Mouse (Mus musculus): ENCODE data around the gene Tdg.
"Not testable (repeated sequence)": the region's sequence is repeated elsewhere in the genome, so short reads cannot be mapped to it uniquely, and the experiment has no call there.

Tdg gene

DNA sequence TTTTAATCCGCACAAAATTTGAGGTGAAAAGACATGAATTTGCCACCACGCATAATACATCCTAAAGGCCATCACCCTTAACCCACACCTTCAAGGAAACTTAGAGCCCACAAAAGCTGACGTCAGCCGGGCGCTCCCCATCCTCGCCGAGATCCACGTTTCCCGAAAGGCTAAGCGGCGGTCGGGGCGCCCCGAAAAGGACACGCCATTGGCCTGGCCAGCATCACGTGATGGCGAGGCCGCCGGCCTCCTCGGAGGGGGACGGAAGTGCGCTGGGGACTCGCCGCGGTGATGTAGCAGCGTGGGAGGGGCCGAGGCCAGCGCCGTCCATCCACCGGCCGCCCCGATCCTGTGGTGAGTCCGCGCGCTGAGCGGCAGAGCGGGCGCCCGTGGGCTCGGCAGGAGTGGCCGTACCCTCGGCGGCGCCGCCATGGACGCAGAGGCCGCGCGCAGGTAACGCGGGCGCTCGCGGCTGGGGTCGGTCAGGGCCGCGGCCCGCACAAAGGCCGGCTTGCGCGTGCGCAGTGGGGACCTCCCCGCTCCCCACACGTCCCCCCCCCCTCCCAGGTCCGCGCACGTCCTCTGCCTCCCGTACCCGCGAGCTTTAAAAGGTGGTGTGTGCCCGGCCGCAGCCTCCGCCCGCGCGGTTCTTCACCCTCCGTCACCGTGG, at the start of gene Tdg:
TSS of gene Tdg (plus strand) at position 243 of the 670 bp plus-strand sequence.
- DNase-seq (ENCODE audit: low spot score in 2 of 2): peak; percentile 85 to 89

DNA sequence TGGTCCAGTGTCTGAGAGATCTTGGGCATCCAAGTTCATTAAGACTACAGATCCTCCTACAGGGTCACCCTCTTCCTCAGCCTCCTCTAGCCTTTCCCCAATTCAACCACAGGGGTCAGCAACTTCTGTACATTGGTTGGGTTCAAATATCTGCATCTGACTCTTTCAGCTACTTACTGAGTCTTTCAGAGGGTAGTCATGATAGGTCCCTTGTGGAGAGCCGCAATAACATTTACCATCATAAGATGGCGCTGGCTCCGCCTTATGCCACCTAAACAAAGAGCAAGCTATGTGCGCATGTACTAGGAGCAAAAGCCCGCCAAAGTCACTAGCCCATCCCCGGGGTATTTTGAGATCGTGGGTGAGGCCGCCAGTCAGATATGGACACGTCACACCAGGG, 40.0 kb upstream of the Tdg start:
- not testable (repeated sequence) for DNase-seq (ENCODE audit: low spot score in 2 of 2)

DNA sequence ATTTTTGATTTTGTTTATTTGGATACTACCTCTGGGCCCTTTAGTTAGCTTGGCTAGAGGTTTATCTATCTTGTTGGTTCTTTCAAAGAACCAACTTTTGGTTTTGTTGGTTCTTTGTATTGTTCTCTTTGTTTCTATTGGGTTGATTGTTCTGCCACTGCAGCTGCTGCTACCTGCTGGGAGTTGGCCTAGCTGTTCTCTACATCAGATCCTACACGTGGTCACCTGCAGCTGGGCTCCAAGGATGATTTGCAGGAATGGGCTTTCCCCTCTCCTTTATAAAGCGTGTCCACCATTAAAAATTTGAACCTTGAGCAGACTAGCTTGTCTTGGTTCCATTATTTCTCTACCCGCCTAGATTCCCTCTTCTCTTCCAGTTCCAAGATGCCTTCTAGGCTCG, 35.2 kb upstream of the Tdg start:
- not testable (repeated sequence) for DNase-seq (ENCODE audit: low spot score in 2 of 2)

DNA sequence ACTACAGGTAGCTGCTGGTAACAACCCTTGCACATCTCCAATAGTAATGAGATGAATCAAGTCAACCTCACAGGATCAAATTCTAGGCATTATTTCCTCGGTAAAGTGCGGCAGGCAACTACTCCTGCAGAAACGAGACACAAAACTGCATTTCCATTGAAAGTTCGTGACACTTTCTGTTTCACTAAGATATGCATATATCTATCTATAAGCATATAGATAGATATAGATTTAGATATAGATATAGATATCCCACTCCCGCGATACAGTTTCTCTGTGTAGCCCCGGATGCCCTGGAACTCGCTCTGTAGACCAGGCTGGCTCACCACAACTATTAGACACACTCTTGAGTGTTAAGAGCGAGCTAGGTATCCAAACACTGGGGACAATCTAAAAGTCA, 7.4 kb upstream of the Tdg start:
- DNase-seq (ENCODE audit: low spot score in 2 of 2): no peak

DNA sequence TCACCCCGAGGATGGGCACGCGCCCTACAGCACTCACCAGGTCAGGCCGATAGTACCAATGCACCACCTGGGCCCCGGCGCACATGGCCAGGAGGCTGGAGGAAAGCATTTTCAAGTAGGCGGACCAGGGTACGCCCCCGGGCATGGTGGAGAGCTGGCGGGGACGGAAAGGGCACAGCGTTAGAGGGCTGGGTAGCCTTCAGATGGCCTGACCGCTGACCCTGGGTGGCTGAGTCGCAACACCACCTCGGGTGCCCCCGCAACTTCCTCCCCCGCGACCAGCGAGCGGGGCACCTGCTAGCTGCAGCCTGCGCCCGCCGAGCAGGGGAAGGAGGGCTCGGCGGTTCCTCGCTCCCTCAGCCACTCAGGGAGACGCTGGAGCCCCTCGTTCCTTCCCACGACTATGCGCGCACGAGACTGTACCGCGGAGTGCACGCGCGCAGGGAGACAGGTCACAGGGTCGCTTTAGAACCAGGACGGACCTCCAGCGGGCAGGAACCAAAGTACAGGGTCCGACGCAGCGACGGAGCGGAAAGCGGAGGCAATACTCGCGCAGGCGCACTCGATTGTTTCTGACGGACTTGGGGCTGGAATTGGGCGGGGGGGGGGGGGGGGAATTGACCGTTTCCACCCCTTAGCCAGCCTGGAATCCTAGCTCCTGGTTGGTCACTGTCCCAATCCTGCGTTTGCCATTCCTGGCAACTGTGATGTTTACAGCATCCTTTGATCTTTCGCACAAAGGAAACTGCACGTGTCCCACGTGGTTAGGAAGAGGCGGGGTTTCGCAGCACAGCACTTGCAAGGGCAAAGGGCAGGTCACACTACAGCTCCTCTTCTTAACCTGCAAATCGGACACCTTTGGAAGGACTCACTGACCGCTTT, 6.7 kb upstream of the Tdg start, which contains the start of gene 1190007I07Rik:
TSS of gene 1190007I07Rik (minus strand) at position 558 of the 882 bp plus-strand sequence.
- peak; percentile 70 to 71 for DNase-seq (ENCODE audit: low spot score in 2 of 2)

DNA sequence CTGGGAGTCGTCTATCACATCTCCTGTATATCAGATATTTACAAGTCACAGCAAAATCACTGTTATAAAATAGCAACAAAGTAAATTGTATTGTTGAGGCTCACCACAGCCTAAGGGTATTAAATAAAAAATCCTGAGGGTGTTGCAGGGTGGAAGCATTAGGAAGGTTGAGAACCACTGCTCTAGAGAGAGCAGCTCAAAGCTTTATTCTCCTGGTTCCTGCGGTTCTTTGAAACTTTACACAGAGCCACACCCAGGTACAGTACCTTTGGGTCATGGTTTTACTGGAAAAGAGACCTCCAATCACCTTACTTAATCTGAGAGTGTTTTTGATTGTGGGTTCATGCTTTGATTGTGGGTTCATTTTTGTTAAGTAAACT, 6.1 kb upstream of the Tdg start:
- not testable (repeated sequence) for DNase-seq (ENCODE audit: low spot score in 2 of 2)

DNA sequence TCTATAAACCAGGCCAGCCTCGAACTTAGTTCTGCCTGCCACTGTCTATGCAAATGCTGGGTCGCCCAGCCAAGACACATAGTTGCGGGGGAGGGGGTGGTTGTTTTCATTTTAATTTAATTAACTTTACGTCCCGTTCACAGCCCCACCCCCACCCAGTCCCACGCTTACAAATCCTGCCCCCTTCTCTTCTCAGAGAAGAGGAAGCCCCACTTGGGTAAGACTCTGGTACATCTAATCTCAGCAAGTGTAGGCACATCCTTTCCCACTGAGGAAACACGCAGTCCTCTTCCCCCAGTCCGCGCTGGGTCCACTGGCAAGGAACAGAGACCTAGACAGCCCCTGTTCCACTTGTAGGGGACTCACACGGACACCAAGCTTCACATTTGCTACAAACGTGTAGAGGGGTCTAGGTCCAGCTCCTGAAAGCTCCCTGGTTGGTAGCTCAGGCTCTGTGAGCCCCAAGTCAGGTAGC, 480 bp upstream of the Tdg start:
- no peak for DNase-seq (ENCODE audit: low spot score in 2 of 2)

DNA sequence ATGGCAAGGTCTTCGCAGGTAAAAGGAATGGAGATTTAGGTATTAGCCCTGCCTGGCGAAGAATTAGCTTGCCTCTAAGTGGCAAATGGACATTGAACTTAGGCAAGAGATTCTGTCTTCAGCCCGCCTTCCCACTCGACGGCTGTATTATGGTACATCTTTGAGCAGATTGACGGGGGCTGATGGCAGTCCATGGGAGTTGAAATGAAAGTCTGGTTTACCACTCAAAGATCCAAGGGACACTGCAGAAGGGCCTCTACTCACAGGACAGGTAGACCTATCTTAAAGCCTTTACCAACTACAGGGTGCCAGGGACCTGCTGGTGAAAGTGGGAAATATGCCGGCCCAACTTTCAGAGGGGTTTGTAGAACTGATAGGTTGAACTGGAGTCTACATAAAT, 869 bp downstream of the Tdg start:
- DNase-seq (ENCODE audit: low spot score in 2 of 2): no peak

DNA sequence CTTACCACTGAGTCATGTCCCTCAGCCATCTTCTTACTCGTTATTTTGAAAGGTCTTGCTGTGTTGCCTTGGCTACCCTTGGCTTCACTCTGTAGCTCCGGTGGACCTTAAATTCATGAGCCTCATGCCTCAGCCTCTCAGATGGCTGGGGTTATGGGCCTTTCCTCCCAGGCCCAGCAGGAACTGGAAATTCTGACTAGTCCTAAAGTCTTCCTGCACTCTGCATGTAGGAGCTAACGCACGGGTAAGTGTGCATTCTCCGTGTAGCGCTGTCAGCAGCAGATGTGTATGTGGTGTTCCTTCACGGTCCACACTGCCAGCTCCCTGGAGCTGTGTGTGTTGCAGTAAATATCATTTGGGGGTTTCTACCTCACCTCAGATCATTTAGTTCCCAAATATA, 1.5 kb downstream of the Tdg start:
- no peak for DNase-seq (ENCODE audit: low spot score in 2 of 2)

DNA sequence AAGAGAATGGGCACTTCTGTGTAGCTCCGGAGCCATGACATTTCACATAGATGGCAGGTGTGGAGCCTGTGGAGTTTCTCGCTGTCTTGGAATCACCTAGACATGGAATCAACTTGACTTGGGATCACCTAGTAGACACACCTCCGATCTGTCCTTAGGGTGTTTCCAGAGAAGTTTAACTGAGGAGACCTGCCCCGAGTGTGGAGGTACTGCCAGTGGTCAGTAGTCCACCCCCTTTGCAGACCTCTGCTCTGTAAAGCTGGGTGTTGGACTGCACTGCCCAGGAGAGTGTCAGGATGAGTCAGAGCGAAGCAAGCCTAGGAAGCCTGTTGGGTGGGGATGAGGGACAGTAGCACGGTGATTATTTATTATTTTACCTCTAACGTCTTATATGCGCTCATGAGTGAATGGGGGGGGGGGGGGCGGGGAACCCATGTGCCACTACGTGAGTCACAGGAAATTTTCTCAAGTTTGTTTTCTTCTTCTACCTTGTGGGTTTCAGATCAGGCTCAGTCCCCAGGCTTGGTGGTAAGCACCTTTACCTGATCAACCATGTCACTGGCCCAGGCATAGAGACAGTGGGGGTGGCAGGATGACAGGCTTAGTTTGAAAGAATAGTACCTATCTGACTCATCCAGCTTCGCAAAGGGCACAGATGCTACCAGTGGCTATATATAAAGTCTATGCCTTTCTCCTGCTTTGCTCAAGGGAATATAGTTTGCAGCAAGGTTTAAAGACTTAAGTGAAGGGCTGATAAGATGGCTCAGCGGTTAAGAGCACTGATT, 3.1 kb downstream of the Tdg start:
- DNase-seq (ENCODE audit: low spot score in 2 of 2): no peak

DNA sequence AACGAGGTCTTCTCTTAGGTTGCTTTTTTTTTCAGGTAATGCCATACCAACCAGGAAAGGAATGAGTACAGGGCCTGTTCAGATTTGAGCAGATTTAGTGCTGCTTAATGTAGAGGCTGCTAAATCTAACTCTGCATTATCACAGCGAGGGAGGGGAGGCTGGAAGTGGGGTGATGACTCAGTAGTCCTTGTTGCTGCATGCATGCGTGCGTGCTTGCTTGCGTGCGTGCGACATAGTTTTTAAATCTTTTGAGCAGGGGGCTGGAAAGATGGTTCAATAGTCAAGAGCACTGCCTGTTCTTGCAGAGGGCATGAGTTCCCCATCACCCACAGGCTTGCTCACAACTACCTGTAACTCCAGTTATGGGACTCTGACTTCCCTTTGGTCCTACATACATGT, 4.7 kb downstream of the Tdg start:
- DNase-seq (ENCODE audit: low spot score in 2 of 2): peak in 1 of 2 experiments; percentile 51

DNA sequence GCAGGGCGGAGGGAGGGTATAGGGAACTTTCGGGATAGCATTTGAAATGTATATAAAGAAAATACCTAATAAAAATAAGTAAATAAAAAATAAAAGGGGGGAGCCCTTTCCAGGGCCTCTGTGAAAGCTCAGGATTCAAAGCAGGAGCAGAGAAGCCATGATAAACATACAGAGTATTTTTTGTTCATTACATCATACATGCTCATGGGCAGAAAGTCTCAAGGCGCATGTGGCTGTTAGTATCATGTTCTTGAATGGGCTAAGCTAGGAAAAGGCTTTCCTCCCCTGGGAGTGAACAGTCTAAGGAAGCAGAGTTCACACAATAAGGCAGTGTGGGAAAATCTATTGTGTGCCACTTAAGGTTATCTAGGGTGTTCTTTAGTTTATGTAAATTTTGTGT, 6.7 kb downstream of the Tdg start:
- DNase-seq (ENCODE audit: low spot score in 2 of 2): no peak

DNA sequence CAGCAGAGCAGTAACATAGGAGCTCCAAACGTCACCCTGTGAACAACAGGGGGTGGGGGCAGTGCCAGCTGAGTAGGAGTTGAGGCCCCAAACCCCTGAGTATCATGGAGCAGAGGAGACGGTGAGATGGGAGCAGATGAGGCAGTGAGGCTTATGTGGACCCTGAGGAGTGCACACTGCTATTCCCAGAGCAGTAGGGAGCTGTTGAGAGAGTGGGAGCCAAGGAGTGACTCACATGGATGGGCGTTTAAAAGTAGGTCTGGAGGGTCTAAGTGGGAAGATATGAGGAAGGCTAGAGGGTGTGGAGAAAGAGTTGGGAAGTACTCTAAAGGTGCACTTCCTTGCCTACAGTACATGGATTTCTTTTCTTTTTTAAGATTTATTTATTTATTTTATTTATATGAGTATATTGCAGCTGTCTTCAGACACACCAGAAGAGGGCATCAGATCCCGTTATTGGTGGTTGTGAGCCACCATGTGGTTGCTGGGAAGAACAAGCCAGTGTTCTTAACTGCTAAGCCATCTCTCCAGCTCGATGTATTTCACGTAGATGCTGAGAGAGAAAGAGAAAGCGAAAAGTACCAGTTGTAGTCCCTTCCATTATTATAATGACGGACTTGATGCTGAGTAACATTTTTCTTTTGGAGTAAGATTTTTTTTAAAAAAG, 9.5 kb downstream of the Tdg start:
- no peak for DNase-seq (ENCODE audit: low spot score in 2 of 2)

DNA sequence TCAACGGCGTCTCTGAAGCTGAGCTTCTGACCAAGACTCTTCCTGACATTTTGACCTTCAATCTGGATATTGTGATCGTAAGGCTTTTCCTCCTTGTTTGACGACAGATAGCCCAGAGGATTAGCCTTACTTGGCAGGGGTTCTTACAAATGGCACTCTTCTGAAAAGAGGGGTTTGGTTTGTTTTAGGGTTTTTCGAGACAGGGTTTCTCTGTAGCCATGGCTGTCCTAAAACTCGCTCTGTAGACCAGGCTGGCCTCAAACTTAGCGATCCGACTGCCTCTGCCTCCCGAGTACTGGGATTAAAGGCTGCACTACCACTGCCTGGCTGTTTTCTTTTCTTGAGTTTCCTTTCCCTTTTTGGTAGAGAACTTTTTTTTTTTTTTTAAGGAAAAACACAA, 11.9 kb downstream of the Tdg start:
- no peak for DNase-seq (ENCODE audit: low spot score in 2 of 2)

DNA sequence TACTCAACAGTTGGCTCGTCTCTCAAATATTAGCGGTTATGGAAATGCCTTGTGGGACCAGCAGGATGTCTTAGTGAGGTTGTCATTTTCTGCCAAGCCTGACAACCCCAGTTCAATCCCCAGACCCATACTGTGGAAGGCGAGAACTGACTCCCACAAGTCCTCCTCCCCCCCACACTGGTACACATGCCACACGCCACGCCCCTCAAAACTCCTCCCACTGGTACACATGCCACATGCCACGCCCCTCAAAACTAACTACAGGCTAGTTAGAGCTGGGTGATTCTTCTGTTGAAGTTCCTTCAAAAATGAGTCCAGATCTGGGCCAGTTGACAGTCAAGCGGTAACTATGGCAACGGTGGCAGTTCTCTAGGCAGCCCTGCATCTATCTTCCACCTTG, 16.5 kb downstream of the Tdg start:
- no peak for DNase-seq (ENCODE audit: low spot score in 2 of 2)

DNA sequence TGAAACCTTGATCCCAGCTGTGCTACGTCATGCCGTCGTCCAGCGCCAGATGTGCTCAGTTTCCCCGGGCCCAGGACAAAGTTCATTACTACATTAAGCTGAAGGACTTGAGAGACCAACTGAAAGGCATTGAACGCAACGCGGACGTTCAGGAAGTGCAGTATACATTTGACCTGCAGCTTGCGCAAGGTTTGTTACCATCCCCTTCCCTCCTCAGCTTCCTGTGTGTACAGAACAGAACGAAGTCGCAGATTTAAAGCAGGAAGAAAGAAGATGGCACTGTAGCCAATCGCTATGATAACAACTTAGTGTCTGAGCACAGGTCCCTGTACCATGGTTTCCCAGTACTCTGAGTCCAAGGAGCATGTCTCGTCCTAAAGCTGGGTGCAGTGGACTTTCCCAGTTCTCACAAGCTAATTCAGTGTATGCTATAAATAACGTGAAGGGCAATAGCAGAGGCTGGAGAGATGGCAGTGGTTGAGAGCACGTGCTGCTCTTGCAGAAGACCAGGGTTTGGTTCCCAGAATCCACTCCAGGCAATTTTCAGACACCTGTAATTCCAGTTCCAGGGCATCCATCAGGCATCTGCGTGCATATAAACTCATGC, 17.7 kb downstream of the Tdg start:
- no peak for DNase-seq (ENCODE audit: low spot score in 2 of 2)

DNA sequence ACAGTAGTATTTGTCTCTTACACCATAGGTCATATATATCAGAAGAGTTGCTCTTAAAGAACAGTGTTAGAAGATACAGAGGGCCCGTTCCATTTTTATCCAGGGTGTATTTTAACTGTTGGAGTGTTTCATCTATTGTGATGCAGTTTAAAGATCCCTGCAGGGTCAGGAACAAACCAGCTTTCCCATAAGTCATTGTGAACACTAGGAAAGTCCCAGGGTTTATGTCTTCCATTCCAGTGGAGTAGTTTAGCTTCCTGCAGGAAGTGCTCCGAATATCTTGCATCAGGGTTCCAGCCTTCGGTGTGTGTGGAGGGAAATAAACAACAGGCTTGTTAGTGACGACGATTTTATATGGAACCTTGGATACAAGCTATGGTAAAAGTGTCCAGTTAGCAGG, 21.6 kb downstream of the Tdg start:
- DNase-seq (ENCODE audit: low spot score in 2 of 2): no peak

DNA sequence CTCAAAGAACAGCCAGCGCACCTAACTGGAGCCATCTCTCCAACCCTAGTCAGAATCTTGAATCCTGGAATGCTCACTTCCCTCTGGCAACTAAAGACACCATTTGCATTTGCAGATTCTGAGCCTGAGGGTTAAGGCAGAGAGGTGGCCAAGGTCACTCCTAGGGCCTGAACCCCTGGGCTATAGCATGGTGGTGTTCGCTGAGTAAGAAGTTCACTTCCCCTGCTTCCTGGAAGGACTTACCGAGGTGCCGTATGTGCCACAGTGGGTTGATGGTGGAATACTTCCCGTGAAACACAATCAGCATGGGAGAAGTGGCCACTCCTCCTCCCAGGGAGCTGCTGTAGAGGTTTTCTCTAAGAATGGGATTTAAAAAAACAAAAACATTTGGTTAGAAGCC, 23.0 kb downstream of the Tdg start:
- DNase-seq (ENCODE audit: low spot score in 2 of 2): no peak

DNA sequence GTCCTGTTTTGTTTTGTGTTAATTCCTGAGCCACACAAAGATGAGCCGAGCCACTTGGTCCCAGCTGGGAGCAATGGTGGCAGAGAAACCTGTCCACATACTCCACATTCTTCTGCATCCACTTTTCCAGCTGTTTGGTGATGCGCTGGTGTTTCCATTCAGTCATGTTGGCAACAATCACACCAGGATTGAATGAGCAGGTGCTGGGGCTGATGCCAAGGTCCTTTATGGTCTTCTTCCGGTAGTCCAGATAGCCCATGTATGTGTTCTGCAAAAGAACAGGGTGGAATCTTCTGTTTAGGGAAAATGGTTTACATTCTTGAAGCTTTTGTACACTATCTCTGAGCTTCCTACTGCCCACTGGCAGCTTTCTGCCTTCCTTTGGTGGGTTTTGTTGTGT, 25.0 kb downstream of the Tdg start:
- no peak for DNase-seq (ENCODE audit: low spot score in 2 of 2)

DNA sequence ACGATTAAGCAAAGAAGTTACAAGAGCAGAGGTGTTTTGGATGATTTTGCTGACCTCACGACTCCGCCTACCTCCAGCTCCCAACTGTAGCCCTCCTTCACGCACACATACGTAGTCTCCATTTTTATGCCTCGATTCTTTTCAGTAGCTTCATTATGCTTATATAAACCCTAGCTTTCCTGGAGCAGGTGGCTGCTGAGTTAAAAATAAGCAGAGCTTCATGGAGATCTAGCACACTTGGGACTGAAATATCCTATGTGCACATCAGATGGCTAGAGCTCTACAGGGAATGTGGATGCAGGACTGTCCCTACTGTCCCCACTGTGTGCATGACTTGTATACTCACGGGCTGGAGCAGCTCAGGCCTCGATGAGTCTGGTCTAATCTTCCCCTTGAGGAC, 32.2 kb downstream of the Tdg start:
- peak; percentile 72 to 89 for DNase-seq (ENCODE audit: low spot score in 2 of 2)

DNA sequence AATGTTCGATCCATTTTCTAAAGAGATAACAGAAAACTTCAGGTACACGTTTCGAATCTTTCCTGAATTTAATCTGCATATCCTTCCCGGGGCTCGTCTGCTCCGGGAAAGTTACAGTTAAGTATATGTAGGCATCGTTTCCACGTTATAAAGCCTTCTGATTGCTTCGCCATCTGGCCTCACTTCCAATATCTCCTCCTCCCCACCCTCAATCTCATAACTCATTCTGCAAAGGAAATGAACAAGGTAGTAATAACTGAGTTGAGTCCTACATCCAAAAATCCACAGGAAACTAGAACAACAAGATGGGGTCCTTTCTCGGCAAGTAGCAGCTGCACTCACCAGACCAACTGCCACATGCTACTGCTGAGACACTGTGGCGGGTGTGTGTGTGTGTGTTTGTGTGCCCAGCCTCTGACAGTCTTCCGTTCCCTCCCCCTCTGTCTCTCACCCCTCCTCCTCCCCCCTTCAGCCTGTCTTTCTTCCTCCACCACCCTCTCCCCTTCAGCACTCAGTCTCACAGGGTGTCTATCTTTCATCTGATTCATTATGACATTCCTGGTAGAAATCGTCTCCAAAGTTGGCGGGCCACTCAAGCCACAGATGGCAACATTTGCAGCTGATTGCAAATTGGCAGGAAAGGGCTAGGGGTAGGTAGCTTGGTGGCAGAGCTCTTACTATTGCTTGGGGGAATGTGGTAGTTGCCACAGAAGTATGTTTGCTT, 32.8 kb downstream of the Tdg start:
- peak; percentile 32 for DNase-seq (ENCODE audit: low spot score in 2 of 2)
